Mouse (Mus musculus) embryonic fibroblast, embryonic 13.5 days (primary cell): ENCODE data around the gene BC024978.

Source experiments
- CTCF ChIP-seq: IDR thresholded peaks from 2 replicates; pipeline ENCODE4 v1.5.1; 2011; ENCODE audit warnings: mild to moderate bottlenecking, control low read depth, low read length, moderate library complexity, borderline replicate concordance; ENCODE audit not compliant: insufficient read depth
- POLR2A ChIP-seq: IDR thresholded peaks from 2 replicates; pipeline ENCODE4 v1.6.1; 2011; ENCODE audit warnings: low read depth, mild to moderate bottlenecking, control low read depth, low read length, moderate library complexity

- TF ChIP-seq CTCF (no peak), POLR2A (no peak)
Measured at GRCm38 (mm10) chr7:27185986-27186385, 9.6 kb upstream of the BC024978 start.
